Mouse (Mus musculus) hindbrain, postnatal 0 days (tissue): Measurements from ENCODE around the gene Hist1h2bj. TPM values are rescaled to one million over a fixed set of nuclear protein-coding genes. Genes with fewer than 3 reads are reported as not detected.

Experiments used
- ATAC-seq: fragments of 200-750 bp; cut with Nextera tagmentation; 2 replicates; pipeline ENCODE4 v1.8.0; 2017; ENCODE audit warnings: mild to moderate bottlenecking, moderate TSS enrichment, moderate library complexity
- DNase-seq: peaks from one replicate; pipeline ENCODE4 v3.0.0-alpha.2; 2015; ENCODE audit warnings: low spot score
- H3K27ac ChIP-seq: fragments of 300-500 bp; sonication (generic); 2 replicates; pipeline ENCODE4 v1.5.1; 2014; ENCODE audit warnings: mild to moderate bottlenecking
- H3K27me3 ChIP-seq: fragments of 300-500 bp; sonication (generic); 2 replicates; pipeline ENCODE4 v1.6.1; 2014; ENCODE audit warnings: low read length, mixed read lengths; ENCODE audit not compliant: insufficient read depth
- H3K36me3 ChIP-seq: fragments of 300-500 bp; sonication (generic); 2 replicates; pipeline ENCODE4 v1.6.1; 2014; ENCODE audit warnings: low read length, mixed read lengths; ENCODE audit not compliant: insufficient read depth
- H3K4me1 ChIP-seq: fragments of 300-500 bp; sonication (generic); 2 replicates; pipeline ENCODE4 v1.6.1; 2014; ENCODE audit warnings: antibody characterized with exemption, low read length, mixed read lengths; ENCODE audit not compliant: insufficient read depth
- H3K4me2 ChIP-seq: fragments of 300-500 bp; sonication (generic); 2 replicates; pipeline ENCODE4 v1.6.1; 2014; ENCODE audit warnings: low read depth, mild to moderate bottlenecking, low read length, moderate library complexity, mixed read lengths
- H3K4me3 ChIP-seq: fragments of 300-500 bp; sonication (generic); 2 replicates; pipeline ENCODE4 v1.5.1; 2014; ENCODE audit warnings: low read length
- H3K9ac ChIP-seq: fragments of 300-500 bp; sonication (generic); replicated peaks from 2 replicates; pipeline ENCODE4 v1.6.1; 2014; ENCODE audit warnings: mild to moderate bottlenecking, low read length, moderate library complexity, mixed read lengths
- H3K9me3 ChIP-seq: fragments of 300-500 bp; sonication (generic); 2 replicates; pipeline ENCODE4 v1.6.1; 2016; ENCODE audit warnings: low read length, mixed read lengths
- CTCF ChIP-seq: IDR thresholded peaks from 2 replicates; pipeline ENCODE4 v1.5.1; 2016; ENCODE audit warnings: antibody characterized with exemption, control low read depth, low read depth
- WGBS: fragments of 180-500 bp; shearing (Covaris S2); extraction: QIAGEN DNeasy Blood & Tissue Kit; methylation state at CpG from one replicate; pipeline ENCODE4 v1.1.7; 2014; 5-methylcytosine and 5-hydroxymethylcytosine counted together
- polyA plus RNA-seq: library from polyadenylated mRNA; unstranded; fragments of >200 nt; fragmentation: Nextera tagmentation; extraction: Ambion mirVana; gene quantifications from 2 replicates; pipeline ENCODE4 v1.2.1, GENCODE M21; 2015
- total RNA-seq: library from RNA; depleted of rRNA; stranded (reverse); fragments of >200 nt; gene quantifications from 2 replicates; pipeline ENCODE4 v1.2.3, GENCODE M21; 2014

Gene Hist1h2bj
- total and polyA plus RNA-seq, 2 experiments from 2014 or later, result 4.2 to 1,409 TPM

- 3% methylated on average over 21 of the region's 21 CpGs for WGBS
- H3K4me3 ChIP-seq, result peak overlapping the region; percentile 9; the same call in 1 of the 2 replicates
These were observed 45.7 kb upstream of the Hist1h2bj start for GRCm38 (mm10) chr13:21997201-21997820.

DNA sequence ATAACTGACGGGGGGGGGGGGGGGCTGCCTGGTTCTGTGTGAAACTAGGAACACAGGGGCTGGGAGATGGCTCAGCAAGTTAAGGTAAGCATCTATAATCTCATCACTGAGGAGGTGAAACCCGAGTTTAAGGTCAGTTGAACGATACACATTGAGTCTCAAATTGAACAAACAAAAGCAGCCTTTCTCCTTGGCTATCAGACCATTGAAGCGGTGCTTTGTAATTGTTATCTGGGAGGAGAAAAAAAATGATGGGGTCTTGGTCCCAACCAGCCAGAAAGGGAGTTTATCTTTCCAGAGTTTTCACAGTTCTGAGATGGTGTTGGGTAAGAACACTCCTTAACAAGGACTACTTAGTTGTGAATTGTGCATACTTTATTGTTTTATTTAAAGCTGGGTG is 45.2 kb upstream of the Hist1h2bj start:
- H3K4me1 ChIP-seq, result no peaks in the 10 kb centered on the region
- no peak overlapping the region for H3K27ac ChIP-seq
- peaks cover 90% of the 10 kb centered on the region for H3K27me3 ChIP-seq
- no peaks in the 10 kb centered on the region for H3K36me3 ChIP-seq
- H3K9ac ChIP-seq, result no peak overlapping the region
- 7% methylated on average over 4 of the region's 4 CpGs for WGBS
- no peak for DNase-seq
- ATAC-seq, result no peak
- no peak overlapping the region for H3K4me3 ChIP-seq
- no peaks in the 10 kb centered on the region for H3K9me3 ChIP-seq
- H3K4me2 ChIP-seq, result no peak overlapping the region
- no peak for TF ChIP-seq CTCF

More at GRCm38 (mm10) chr13:21997201-21997820, 45.7 kb upstream of the Hist1h2bj start:
- Histone ChIP-seq H3K9ac (no peak overlapping the region), H3K4me2 (peak overlapping the region; percentile 30; the same call in 1 of the 2 replicates), H3K4me1 (no peaks in the 10 kb centered on the region), H3K36me3 (no peaks in the 10 kb centered on the region), H3K27me3 (peaks cover 87% of the 10 kb centered on the region), H3K9me3 (no peaks in the 10 kb centered on the region), H3K27ac (no peak overlapping the region)
- DNase-seq (no peak), ATAC-seq (no peak)
- no peak for TF ChIP-seq CTCF

- Histone ChIP-seq H3K27me3 (peaks cover 93% of the 10 kb centered on the region), H3K4me1 (no peaks in the 10 kb centered on the region), H3K9me3 (no peaks in the 10 kb centered on the region), H3K4me3 (no peak overlapping the region), H3K4me2 (no peak overlapping the region), H3K36me3 (no peaks in the 10 kb centered on the region), H3K27ac (no peak overlapping the region), H3K9ac (no peak overlapping the region)
- WGBS, result 32% methylated on average over 3 of the region's 3 CpGs
- DNase-seq, result no peak
- ATAC-seq, result no peak
- no peak for TF ChIP-seq CTCF
These were observed 44.6 kb upstream of the Hist1h2bj start for GRCm38 (mm10) chr13:21998412-21998811.

DNA sequence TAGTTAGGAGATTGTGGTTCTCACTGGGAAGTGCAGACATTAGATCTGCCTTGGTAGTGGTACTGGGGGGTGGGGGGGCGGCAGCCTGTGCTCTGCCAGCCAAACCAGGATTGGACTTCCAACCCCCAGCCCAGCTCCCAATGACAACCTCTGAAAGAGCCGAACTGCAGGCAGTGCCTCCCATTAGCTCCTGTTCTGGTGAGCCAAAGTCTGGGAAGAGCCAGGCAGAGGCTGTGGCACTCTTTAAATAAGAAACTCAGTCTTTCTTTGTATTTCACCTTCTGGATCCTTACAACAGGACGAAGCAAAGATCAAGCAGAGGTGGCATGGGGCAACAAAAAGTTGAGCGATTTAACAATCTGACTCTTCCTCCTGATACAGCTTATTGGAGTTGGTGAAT is 43.9 kb upstream of the Hist1h2bj start:
- DNase-seq (no peak), ATAC-seq (no peak)
- Histone ChIP-seq H3K4me2 (no peak overlapping the region), H3K36me3 (no peaks in the 10 kb centered on the region), H3K9me3 (no peaks in the 10 kb centered on the region), H3K4me1 (no peaks in the 10 kb centered on the region), H3K9ac (no peak overlapping the region), H3K27ac (no peak overlapping the region), H3K4me3 (no peak overlapping the region), H3K27me3 (peaks cover 96% of the 10 kb centered on the region)
- WGBS, result 38% methylated on average over 4 of the region's 4 CpGs
- TF ChIP-seq CTCF, result no peak

DNA sequence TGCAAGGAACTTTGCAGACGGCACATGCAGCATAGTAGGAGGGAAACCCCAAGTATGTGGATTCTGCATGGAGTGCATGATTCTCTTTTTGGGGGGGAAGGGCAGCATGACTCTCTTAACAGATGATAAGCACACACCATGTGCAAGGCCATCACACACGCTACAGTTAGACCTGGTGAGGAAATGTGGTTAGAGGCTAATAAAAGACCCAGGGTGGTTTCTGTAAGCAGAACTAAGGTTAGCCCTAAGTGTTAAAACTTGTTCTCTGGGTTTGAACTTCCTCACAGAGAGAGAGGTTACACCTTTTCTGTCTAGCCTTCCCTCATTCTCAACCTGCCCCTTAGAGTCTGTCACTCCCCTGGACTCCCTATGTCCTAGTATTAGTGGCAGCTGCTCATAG is 41.7 kb upstream of the Hist1h2bj start:
- WGBS, result 62% methylated on average over 2 of the region's 2 CpGs
- Histone ChIP-seq H3K9me3 (no peaks in the 10 kb centered on the region), H3K9ac (no peak overlapping the region), H3K27ac (no peak overlapping the region), H3K4me3 (no peak overlapping the region), H3K36me3 (no peaks in the 10 kb centered on the region), H3K27me3 (peaks cover 92% of the 10 kb centered on the region), H3K4me1 (peaks cover 7% of the 10 kb centered on the region; the same call in 1 of the 2 replicates), H3K4me2 (no peak overlapping the region)
- no peak for TF ChIP-seq CTCF
- ATAC-seq (no peak), DNase-seq (no peak)

DNA sequence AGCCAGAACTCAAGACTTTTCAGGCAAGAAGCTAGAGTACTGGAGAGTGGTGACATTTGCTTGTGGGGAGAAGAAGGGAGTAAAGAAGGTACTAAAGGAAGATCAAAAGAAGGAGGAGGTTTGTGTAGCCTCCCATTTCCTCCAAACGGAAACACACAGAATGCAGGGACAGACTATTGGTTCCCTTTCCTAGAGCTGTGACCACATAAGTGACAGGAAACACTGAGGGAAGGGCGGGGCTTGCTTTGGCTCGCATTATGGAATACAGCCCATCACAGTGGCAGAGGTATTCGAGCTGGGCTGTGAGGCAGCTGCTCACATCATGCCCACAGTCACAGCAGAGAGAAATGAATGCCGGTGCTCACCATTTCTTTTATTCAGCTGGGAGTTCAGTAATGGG is 41.2 kb upstream of the Hist1h2bj start:
- no peak overlapping the region for H3K4me2 ChIP-seq
- H3K4me1 ChIP-seq, result peaks cover 11% of the 10 kb centered on the region; the same call in 1 of the 2 replicates
- no peaks in the 10 kb centered on the region for H3K36me3 ChIP-seq
- H3K9ac ChIP-seq, result no peak overlapping the region
- DNase-seq, result no peak
- no peak overlapping the region for H3K27ac ChIP-seq
- 30% methylated on average over 5 of the region's 5 CpGs for WGBS
- H3K27me3 ChIP-seq, result peaks cover 92% of the 10 kb centered on the region
- TF ChIP-seq CTCF, result no peak
- H3K4me3 ChIP-seq, result no peak overlapping the region
- no peaks in the 10 kb centered on the region for H3K9me3 ChIP-seq
- ATAC-seq, result no peak

DNA sequence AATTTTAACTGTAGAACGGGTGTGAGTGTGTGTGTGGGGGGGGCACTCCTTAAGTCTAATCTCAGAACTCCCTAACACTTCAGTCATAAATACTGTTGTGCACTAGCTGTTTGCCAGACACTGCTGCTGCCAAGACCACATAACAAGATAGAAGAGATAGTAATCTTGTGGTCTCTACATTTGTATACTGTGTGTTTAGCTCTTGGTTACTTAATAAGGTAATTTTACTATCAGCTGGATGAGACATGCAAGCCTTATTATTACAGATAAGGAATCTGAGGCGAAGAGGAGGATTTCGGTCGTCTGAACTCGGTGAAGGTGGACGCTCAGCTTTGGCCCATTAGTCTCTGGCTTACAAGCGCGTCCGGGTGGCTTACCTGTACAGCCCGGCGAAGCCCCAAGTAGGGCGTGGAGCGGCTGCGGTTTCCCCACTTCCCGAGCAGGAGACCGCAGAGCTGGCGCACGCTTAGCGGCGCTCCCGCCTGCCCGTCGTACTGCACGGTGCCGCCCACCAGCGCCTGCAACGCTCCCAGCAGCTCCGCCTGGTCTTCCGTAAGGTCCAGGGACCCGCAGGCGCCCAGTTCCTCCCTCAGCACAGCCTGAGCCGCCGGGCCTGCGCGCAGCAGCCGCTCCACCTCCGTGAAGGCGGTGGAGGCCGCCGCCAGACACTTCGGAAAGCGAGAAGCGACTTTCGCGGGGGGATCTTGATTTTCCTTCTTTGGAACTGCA is 37.2 kb upstream of the Hist1h2bj start:
- peak overlapping the region; percentile 46 for H3K4me3 ChIP-seq
- under 1% methylated on average over 45 of the region's 45 CpGs for WGBS
- H3K9ac ChIP-seq, result peak overlapping the region; percentile 35; the same call in 1 of the 2 replicates
- H3K4me2 ChIP-seq, result peak overlapping the region; percentile 86
- ATAC-seq (peak; percentile 51), DNase-seq (no peak)
- peaks cover 12% of the 10 kb centered on the region; the same call in 1 of the 2 replicates for H3K4me1 ChIP-seq
- H3K36me3 ChIP-seq, result no peaks in the 10 kb centered on the region
- no peak for TF ChIP-seq CTCF
- H3K9me3 ChIP-seq, result no peaks in the 10 kb centered on the region
- H3K27me3 ChIP-seq, result peaks cover 93% of the 10 kb centered on the region
- no peak overlapping the region for H3K27ac ChIP-seq
